Mouse (Mus musculus): ENCODE results near the gene Gm42791. TPM values are rescaled to one million over a fixed set of nuclear protein-coding genes. Genes with fewer than 3 reads are reported as not detected.

Gene Gm42791
- polyA plus RNA-seq, 1 experiment from 2014 or later, result not detected

GRCm38 (mm10) chr5:149005701-149006361 lies 10.9 kb upstream of the Gm42791 start:
- Histone ChIP-seq H3K4me3 (ENCODE audit: low read depth, low read length) (no peak overlapping the region), H3K9ac (replicated peaks; ENCODE audit: low read length) (no peak overlapping the region), H3K27me3 (ENCODE audit: control insufficient read depth, insufficient read depth, low read length) (no peaks in the 10 kb centered on the region), H3K36me3 (replicated peaks; ENCODE audit: control insufficient read depth, insufficient read depth, low read depth, low read length) (no peaks in the 10 kb centered on the region), H3K4me2 (ENCODE audit: low read depth, low read length) (no peak overlapping the region), H3K9me3 (replicated peaks; ENCODE audit: control insufficient read depth, low read length) (no peaks in the 10 kb centered on the region), H3K27ac (replicated peaks; ENCODE audit: low read depth, low read length) (no peak overlapping the region), H3K4me1 (ENCODE audit: control insufficient read depth, insufficient read depth, low read length) (peaks cover 6% of the 10 kb centered on the region)
- DNase-seq (ENCODE audit: low spot score), result no peak
- 71% methylated on average over 9 of the region's 9 CpGs for WGBS
- ATAC-seq (replicated peaks; ENCODE audit: insufficient number of reproducible peaks, low FRiP score, low TSS enrichment, low read depth), result no peak

GRCm38 (mm10) chr5:149005083-149005482 lies 10.1 kb upstream of the Gm42791 start:
- 25% methylated on average over 9 of the region's 9 CpGs for WGBS
- H3K27ac ChIP-seq (replicated peaks; ENCODE audit: low read depth, low read length), result no peak overlapping the region
- no peak for DNase-seq (ENCODE audit: low spot score)
- no peak overlapping the region for H3K9ac ChIP-seq (replicated peaks; ENCODE audit: low read length)
- no peaks in the 10 kb centered on the region for H3K27me3 ChIP-seq (ENCODE audit: control insufficient read depth, insufficient read depth, low read length)
- no peaks in the 10 kb centered on the region for H3K9me3 ChIP-seq (replicated peaks; ENCODE audit: control insufficient read depth, low read length)
- no peak overlapping the region for H3K4me2 ChIP-seq (ENCODE audit: low read depth, low read length)
- no peaks in the 10 kb centered on the region for H3K36me3 ChIP-seq (replicated peaks; ENCODE audit: control insufficient read depth, insufficient read depth, low read depth, low read length)
- no peak overlapping the region for H3K4me3 ChIP-seq (ENCODE audit: low read depth, low read length)
- H3K4me1 ChIP-seq (ENCODE audit: control insufficient read depth, insufficient read depth, low read length), result peaks cover 6% of the 10 kb centered on the region
- ATAC-seq (replicated peaks; ENCODE audit: insufficient number of reproducible peaks, low FRiP score, low TSS enrichment, low read depth), result no peak

GRCm38 (mm10) chr5:149003137-149003536 lies 8.2 kb upstream of the Gm42791 start:
- H3K4me1 ChIP-seq (ENCODE audit: control insufficient read depth, insufficient read depth, low read length), result peaks cover 6% of the 10 kb centered on the region
- H3K9ac ChIP-seq (replicated peaks; ENCODE audit: low read length), result no peak overlapping the region
- no peak for DNase-seq (ENCODE audit: low spot score)

GRCm38 (mm10) chr5:149002803-149003115 lies 7.8 kb upstream of the Gm42791 start:
- Histone ChIP-seq H3K4me1 (ENCODE audit: control insufficient read depth, insufficient read depth, low read length) (peaks cover 6% of the 10 kb centered on the region), H3K36me3 (replicated peaks; ENCODE audit: control insufficient read depth, insufficient read depth, low read depth, low read length) (no peaks in the 10 kb centered on the region), H3K27ac (replicated peaks; ENCODE audit: low read depth, low read length) (no peak overlapping the region), H3K9me3 (replicated peaks; ENCODE audit: control insufficient read depth, low read length) (no peaks in the 10 kb centered on the region), H3K4me3 (ENCODE audit: low read depth, low read length) (no peak overlapping the region), H3K9ac (replicated peaks; ENCODE audit: low read length) (peak overlapping the region; percentile 23; the same call in 1 of the 2 replicates), H3K27me3 (ENCODE audit: control insufficient read depth, insufficient read depth, low read length) (no peaks in the 10 kb centered on the region), H3K4me2 (ENCODE audit: low read depth, low read length) (no peak overlapping the region)
- WGBS, result 57% methylated on average over 6 of the region's 6 CpGs
- ATAC-seq (replicated peaks; ENCODE audit: insufficient number of reproducible peaks, low FRiP score, low TSS enrichment, low read depth) (no peak), DNase-seq (ENCODE audit: low spot score) (no peak)

More at GRCm38 (mm10) chr5:149003137-149003536, 8.2 kb upstream of the Gm42791 start:
- no peaks in the 10 kb centered on the region for H3K9me3 ChIP-seq (replicated peaks; ENCODE audit: control insufficient read depth, low read length)
- no peaks in the 10 kb centered on the region for H3K36me3 ChIP-seq (replicated peaks; ENCODE audit: control insufficient read depth, insufficient read depth, low read depth, low read length)
- no peak overlapping the region for H3K4me3 ChIP-seq (ENCODE audit: low read depth, low read length)
- no peak for ATAC-seq (replicated peaks; ENCODE audit: insufficient number of reproducible peaks, low FRiP score, low TSS enrichment, low read depth)
- no peak overlapping the region for H3K4me2 ChIP-seq (ENCODE audit: low read depth, low read length)
- H3K27me3 ChIP-seq (ENCODE audit: control insufficient read depth, insufficient read depth, low read length), result no peaks in the 10 kb centered on the region
- H3K27ac ChIP-seq (replicated peaks; ENCODE audit: low read depth, low read length), result no peak overlapping the region
- 22% methylated on average over 2 of the region's 2 CpGs for WGBS

GRCm38 (mm10) chr5:149002034-149002802 lies 7.3 kb upstream of the Gm42791 start:
- no peak overlapping the region for H3K4me2 ChIP-seq (ENCODE audit: low read depth, low read length)
- H3K9ac ChIP-seq (replicated peaks; ENCODE audit: low read length), result peak overlapping the region; percentile 23; the same call in 1 of the 2 replicates
- peak overlapping the region; percentile 67; the same call in 1 of the 2 replicates for H3K27ac ChIP-seq (replicated peaks; ENCODE audit: low read depth, low read length)
- no peak for ATAC-seq (replicated peaks; ENCODE audit: insufficient number of reproducible peaks, low FRiP score, low TSS enrichment, low read depth)
- peaks cover 6% of the 10 kb centered on the region for H3K4me1 ChIP-seq (ENCODE audit: control insufficient read depth, insufficient read depth, low read length)
- WGBS, result 32% methylated on average over 20 of the region's 20 CpGs
- no peaks in the 10 kb centered on the region for H3K9me3 ChIP-seq (replicated peaks; ENCODE audit: control insufficient read depth, low read length)
- no peaks in the 10 kb centered on the region for H3K27me3 ChIP-seq (ENCODE audit: control insufficient read depth, insufficient read depth, low read length)
- DNase-seq (ENCODE audit: low spot score), result peak; percentile 45
- no peak overlapping the region for H3K4me3 ChIP-seq (ENCODE audit: low read depth, low read length)
- no peaks in the 10 kb centered on the region for H3K36me3 ChIP-seq (replicated peaks; ENCODE audit: control insufficient read depth, insufficient read depth, low read depth, low read length)

- ATAC-seq (replicated peaks; ENCODE audit: insufficient number of reproducible peaks, low FRiP score, low TSS enrichment, low read depth) (no peak), DNase-seq (ENCODE audit: low spot score) (no peak)
- H3K27me3 ChIP-seq (ENCODE audit: control insufficient read depth, insufficient read depth, low read length), result no peaks in the 10 kb centered on the region
- no peak overlapping the region for H3K4me2 ChIP-seq (ENCODE audit: low read depth, low read length)
- H3K27ac ChIP-seq (replicated peaks; ENCODE audit: low read depth, low read length), result no peak overlapping the region
- no peaks in the 10 kb centered on the region for H3K9me3 ChIP-seq (replicated peaks; ENCODE audit: control insufficient read depth, low read length)
- H3K4me3 ChIP-seq (ENCODE audit: low read depth, low read length), result no peak overlapping the region
- no peak overlapping the region for H3K9ac ChIP-seq (replicated peaks; ENCODE audit: low read length)
- no peaks in the 10 kb centered on the region for H3K36me3 ChIP-seq (replicated peaks; ENCODE audit: control insufficient read depth, insufficient read depth, low read depth, low read length)
- WGBS, result 91% methylated on average over 7 of the region's 7 CpGs
- H3K4me1 ChIP-seq (ENCODE audit: control insufficient read depth, insufficient read depth, low read length), result peaks cover 6% of the 10 kb centered on the region
Measured at GRCm38 (mm10) chr5:148999802-149000201, 4.9 kb upstream of the Gm42791 start.

GRCm38 (mm10) chr5:148998512-148998911 lies 3.6 kb upstream of the Gm42791 start:
- H3K4me2 ChIP-seq (ENCODE audit: low read depth, low read length), result no peak overlapping the region
- no peaks in the 10 kb centered on the region for H3K36me3 ChIP-seq (replicated peaks; ENCODE audit: control insufficient read depth, insufficient read depth, low read depth, low read length)
- H3K27me3 ChIP-seq (ENCODE audit: control insufficient read depth, insufficient read depth, low read length), result no peaks in the 10 kb centered on the region
- DNase-seq (ENCODE audit: low spot score) (no peak), ATAC-seq (replicated peaks; ENCODE audit: insufficient number of reproducible peaks, low FRiP score, low TSS enrichment, low read depth) (no peak)
- H3K4me1 ChIP-seq (ENCODE audit: control insufficient read depth, insufficient read depth, low read length), result peaks cover 6% of the 10 kb centered on the region
- H3K27ac ChIP-seq (replicated peaks; ENCODE audit: low read depth, low read length), result no peak overlapping the region
- H3K9ac ChIP-seq (replicated peaks; ENCODE audit: low read length), result no peak overlapping the region
- H3K4me3 ChIP-seq (ENCODE audit: low read depth, low read length), result no peak overlapping the region
- H3K9me3 ChIP-seq (replicated peaks; ENCODE audit: control insufficient read depth, low read length), result no peaks in the 10 kb centered on the region
- WGBS, result 87% methylated on average over 14 of the region's 14 CpGs

- H3K4me3 ChIP-seq (ENCODE audit: low read depth, low read length), result no peak overlapping the region
- WGBS, result 66% methylated on average over 4 of the region's 4 CpGs
- no peaks in the 10 kb centered on the region for H3K36me3 ChIP-seq (replicated peaks; ENCODE audit: control insufficient read depth, insufficient read depth, low read depth, low read length)
- H3K9ac ChIP-seq (replicated peaks; ENCODE audit: low read length), result no peak overlapping the region
- DNase-seq (ENCODE audit: low spot score), result no peak
- no peaks in the 10 kb centered on the region for H3K9me3 ChIP-seq (replicated peaks; ENCODE audit: control insufficient read depth, low read length)
- no peak overlapping the region for H3K4me2 ChIP-seq (ENCODE audit: low read depth, low read length)
- H3K4me1 ChIP-seq (ENCODE audit: control insufficient read depth, insufficient read depth, low read length), result no peaks in the 10 kb centered on the region
- no peaks in the 10 kb centered on the region for H3K27me3 ChIP-seq (ENCODE audit: control insufficient read depth, insufficient read depth, low read length)
- no peak overlapping the region for H3K27ac ChIP-seq (replicated peaks; ENCODE audit: low read depth, low read length)
- no peak for ATAC-seq (replicated peaks; ENCODE audit: insufficient number of reproducible peaks, low FRiP score, low TSS enrichment, low read depth)
Measured at GRCm38 (mm10) chr5:148996709-148997037, 1.7 kb upstream of the Gm42791 start.

All from embryonic facial prominence, embryonic 11.5 days (tissue).